Mouse (Mus musculus): Measurements from ENCODE around the gene Sart3. TPM values are rescaled to one million over a fixed set of nuclear protein-coding genes. Genes with fewer than 3 reads are reported as not detected.

Gene Sart3
- total RNA-seq, 2 experiments from 2014 or later: 36.7 to 48.2 TPM

Other genes with a start within 250 kb of the Sart3 start
- gene Cmklr1, start 122.1 kb downstream of the Sart3 start, total RNA-seq (2021): 1 to 10 TPM; 3.6 to 5.4 TPM
- not detected for gene 1700069L16Rik, start 47.7 kb downstream of the Sart3 start, total RNA-seq (2021)
- gene Ficd, start 36.7 kb downstream of the Sart3 start, total RNA-seq (2021): 1 to 10 TPM; 8.2 to 9.4 TPM
- gene Iscu, start 238 bp upstream of the Sart3 start, total RNA-seq (2021): 10 to 100 TPM; 71.0 to 77.5 TPM
- 10 to 100 TPM; 11.7 to 13.1 TPM for gene Tmem119, start 28.0 kb upstream of the Sart3 start, total RNA-seq (2021)
- 10 to 100 TPM; 12.1 to 12.9 TPM for gene Selplg, start 60.1 kb upstream of the Sart3 start, total RNA-seq (2021)
- gene Coro1c, start 136.2 kb upstream of the Sart3 start, total RNA-seq (2021): 100 to 1,000 TPM; 104 TPM
- gene Ssh1, start 221.4 kb upstream of the Sart3 start, total RNA-seq (2021): 10 to 100 TPM; 25.7 to 27.1 TPM
- not detected for gene Dao, start 231.2 kb upstream of the Sart3 start, total RNA-seq (2021)

Data from layer of hippocampus, postnatal 10 days (tissue).